Mouse (Mus musculus) neural tube, embryonic 11.5 days (tissue): Measurements from ENCODE around the gene Lnx1. TPM values are rescaled to one million over a fixed set of nuclear protein-coding genes. Genes with fewer than 3 reads are reported as not detected.

Experiments used
- ATAC-seq: fragments of 200-750 bp; cut with Nextera tagmentation; 2 replicates; pipeline ENCODE4 v1.8.0; 2017; ENCODE audit warnings: moderate number of reproducible peaks, mild to moderate bottlenecking, moderate TSS enrichment, moderate library complexity; ENCODE audit not compliant: insufficient read depth, low FRiP score, low TSS enrichment
- DNase-seq: peaks from one replicate; pipeline ENCODE4 v3.0.0-alpha.2; 2015; ENCODE audit warnings: low spot score
- H3K27ac ChIP-seq: fragments of 300-500 bp; sonication (generic); 2 replicates; pipeline ENCODE4 v1.5.1; 2014; ENCODE audit warnings: low read depth, mild to moderate bottlenecking, low read length
- H3K27me3 ChIP-seq: fragments of 300-500 bp; sonication (generic); 2 replicates; pipeline ENCODE4 v1.6.1; 2014; ENCODE audit warnings: mild to moderate bottlenecking, low read length, mixed read lengths; ENCODE audit not compliant: control insufficient read depth, insufficient read depth
- H3K36me3 ChIP-seq: fragments of 300-500 bp; sonication (generic); 2 replicates; pipeline ENCODE4 v1.6.1; 2014; ENCODE audit warnings: mild to moderate bottlenecking, low read length, moderate library complexity, mixed read lengths; ENCODE audit not compliant: control insufficient read depth, insufficient read depth
- H3K4me1 ChIP-seq: fragments of 300-500 bp; sonication (generic); 2 replicates; pipeline ENCODE4 v1.6.1; 2014; ENCODE audit warnings: low read length, mixed read lengths; ENCODE audit not compliant: control insufficient read depth, insufficient read depth
- H3K4me2 ChIP-seq: fragments of 300-500 bp; sonication (generic); 2 replicates; pipeline ENCODE4 v1.6.1; 2014; ENCODE audit warnings: low read depth, mild to moderate bottlenecking, moderate library complexity
- H3K4me3 ChIP-seq: fragments of 300-500 bp; sonication (generic); 2 replicates; pipeline ENCODE4 v1.5.1; 2014; ENCODE audit warnings: low read depth, low read length
- H3K9ac ChIP-seq: fragments of 300-500 bp; sonication (generic); 2 replicates; pipeline ENCODE4 v1.6.1; 2014; ENCODE audit warnings: mild to moderate bottlenecking, low read length
- H3K9me3 ChIP-seq: fragments of 300-500 bp; sonication (generic); 2 replicates; pipeline ENCODE4 v1.6.1; 2016; ENCODE audit warnings: low read length; ENCODE audit not compliant: control insufficient read depth
- WGBS: fragments of 180-500 bp; shearing (Covaris S2); extraction: QIAGEN DNeasy Blood & Tissue Kit; methylation state at CpG from one replicate; pipeline ENCODE4 v1.1.7; 2014; 5-methylcytosine and 5-hydroxymethylcytosine counted together
- polyA plus RNA-seq: library from polyadenylated mRNA; unstranded; fragments of >200 nt; fragmentation: Nextera tagmentation; extraction: Ambion mirVana; gene quantifications from 2 replicates; pipeline ENCODE4 v1.2.1, GENCODE M21; 2014

The Lnx1 gene
- polyA plus RNA-seq, 1 experiment from 2014 or later = 0.13 TPM

DNA sequence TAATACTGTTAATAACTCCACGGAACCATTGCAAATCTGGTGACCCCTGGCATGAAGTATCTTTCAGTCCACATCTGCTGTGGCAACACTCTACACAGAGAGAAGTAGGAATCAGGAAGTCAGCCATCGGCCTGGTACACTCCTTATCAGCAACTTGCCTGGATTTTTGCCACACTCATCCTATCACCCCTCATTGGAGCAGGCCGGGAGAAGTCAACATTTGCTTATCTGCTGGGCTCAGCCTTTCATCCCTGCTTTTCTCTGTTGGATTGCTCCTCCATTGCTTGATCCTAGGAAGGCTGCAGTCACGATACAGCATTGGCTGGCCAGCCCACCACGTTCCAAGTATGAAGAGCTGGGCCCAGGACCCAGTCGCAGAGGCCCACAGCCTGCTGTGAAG is 26.9 kb upstream of the Lnx1 start:
- ATAC-seq (no peak), DNase-seq (no peak)
- H3K27ac ChIP-seq = no peak overlapping the region
- 69% methylated on average over 6 of the region's 6 CpGs for WGBS
- no peaks in the 10 kb centered on the region for H3K9me3 ChIP-seq
- H3K4me3 ChIP-seq = no peak overlapping the region
- no peak overlapping the region for H3K9ac ChIP-seq
- no peaks in the 10 kb centered on the region for H3K4me1 ChIP-seq
- H3K27me3 ChIP-seq = no peaks in the 10 kb centered on the region
- H3K4me2 ChIP-seq = no peak overlapping the region
- H3K36me3 ChIP-seq = no peaks in the 10 kb centered on the region

DNA sequence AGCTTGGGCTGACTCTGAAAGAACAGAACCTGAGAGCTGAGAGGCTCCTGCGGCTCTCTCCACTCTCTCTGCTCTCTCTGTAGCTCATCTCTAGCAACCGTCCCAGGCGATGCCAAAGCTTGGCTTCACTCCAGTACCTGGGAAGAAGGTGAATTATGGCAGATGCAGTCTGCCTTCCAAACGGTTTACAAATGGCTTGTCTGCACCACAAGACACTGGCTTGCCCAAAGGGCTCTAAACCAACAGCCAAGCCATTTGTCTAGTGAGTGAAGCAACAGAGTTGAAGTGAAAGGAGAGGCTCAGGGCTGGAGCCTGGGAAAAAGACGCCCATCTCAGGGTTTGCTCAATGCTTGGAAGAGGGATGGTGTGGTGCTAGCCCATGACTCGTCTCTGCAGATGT is 25.5 kb upstream of the Lnx1 start:
- no peak for ATAC-seq
- H3K9ac ChIP-seq = no peak overlapping the region

DNA sequence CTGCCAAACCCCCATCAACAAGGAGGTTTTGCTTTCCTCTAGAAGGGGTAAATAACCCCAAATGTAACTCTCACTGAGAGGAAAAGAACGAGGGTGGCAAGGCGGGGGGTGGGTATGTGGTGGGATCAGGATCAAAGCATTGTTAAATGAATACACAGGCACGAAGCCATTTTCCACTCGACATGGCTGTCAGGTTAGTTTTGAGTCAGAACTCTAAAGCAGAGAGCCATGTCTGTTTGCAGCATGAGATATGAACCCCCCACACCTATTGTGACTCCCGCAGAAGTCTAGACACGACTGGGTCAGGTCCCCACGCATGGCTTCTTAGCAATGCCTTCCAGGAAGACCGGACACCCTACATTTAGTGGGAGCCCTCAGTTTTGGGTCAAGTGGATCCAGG is 24.6 kb upstream of the Lnx1 start:
- no peak for ATAC-seq

More for the DNA sequence above, 25.5 kb upstream of the Lnx1 start:
- WGBS = 61% methylated on average over 6 of the region's 6 CpGs
- H3K4me1 ChIP-seq = no peaks in the 10 kb centered on the region
- no peak overlapping the region for H3K4me3 ChIP-seq
- H3K4me2 ChIP-seq = no peak overlapping the region
- H3K27me3 ChIP-seq = no peaks in the 10 kb centered on the region
- no peak for DNase-seq
- H3K36me3 ChIP-seq = no peaks in the 10 kb centered on the region
- no peaks in the 10 kb centered on the region for H3K9me3 ChIP-seq
- H3K27ac ChIP-seq = no peak overlapping the region

DNA sequence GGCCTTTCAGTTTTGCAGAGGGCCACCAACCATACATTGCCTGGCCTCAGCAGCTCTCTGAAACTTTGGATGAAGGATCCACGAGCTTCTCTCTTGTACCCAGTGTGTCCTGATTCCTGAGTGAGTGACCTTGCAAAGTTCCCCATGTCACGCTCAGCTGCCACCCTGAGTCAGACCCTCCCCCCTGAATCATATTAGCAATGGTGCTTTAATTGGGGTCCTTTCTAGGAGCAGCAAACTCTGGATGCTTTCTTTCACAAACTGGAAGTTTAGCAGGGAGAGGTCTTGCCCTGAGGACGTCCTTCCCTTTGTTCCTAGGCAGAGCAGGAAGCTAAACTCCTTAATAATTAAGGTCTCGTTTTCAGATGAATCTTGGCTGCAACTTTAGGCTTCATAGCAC is 22.8 kb upstream of the Lnx1 start:
- Histone ChIP-seq H3K4me3 (no peak overlapping the region), H3K9ac (no peak overlapping the region), H3K4me2 (no peak overlapping the region), H3K36me3 (no peaks in the 10 kb centered on the region), H3K27me3 (no peaks in the 10 kb centered on the region), H3K4me1 (no peaks in the 10 kb centered on the region), H3K27ac (no peak overlapping the region), H3K9me3 (no peaks in the 10 kb centered on the region)
- ATAC-seq (no peak), DNase-seq (no peak)
- WGBS = 77% methylated on average over 4 of the region's 4 CpGs

More for the DNA sequence above, 24.6 kb upstream of the Lnx1 start:
- no peaks in the 10 kb centered on the region for H3K36me3 ChIP-seq
- DNase-seq = no peak
- no peaks in the 10 kb centered on the region for H3K4me1 ChIP-seq
- H3K27me3 ChIP-seq = no peaks in the 10 kb centered on the region
- H3K9me3 ChIP-seq = no peaks in the 10 kb centered on the region
- 78% methylated on average over 8 of the region's 8 CpGs for WGBS
- H3K4me2 ChIP-seq = no peak overlapping the region
- H3K9ac ChIP-seq = no peak overlapping the region
- no peak overlapping the region for H3K27ac ChIP-seq
- no peak overlapping the region for H3K4me3 ChIP-seq

DNA sequence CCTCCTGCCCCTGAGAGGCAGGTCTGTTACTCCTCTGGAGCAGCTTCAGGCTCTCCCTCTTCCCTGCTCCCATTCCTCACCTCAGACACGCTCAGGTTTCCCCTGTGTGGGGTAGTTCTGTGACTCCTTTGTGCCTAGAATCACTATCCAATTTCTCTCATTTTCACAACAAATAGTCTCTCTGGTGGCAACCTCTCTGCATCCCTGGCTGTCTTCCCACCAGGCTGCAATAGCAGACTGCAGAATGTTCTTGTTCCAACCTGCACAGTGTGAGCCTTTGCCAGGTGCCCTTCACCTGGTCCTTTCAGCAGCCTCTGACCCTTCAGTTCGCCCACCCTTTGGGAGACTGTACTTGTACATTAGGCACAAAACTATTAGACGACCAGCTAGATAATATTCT is 19.1 kb upstream of the Lnx1 start:
- DNase-seq (no peak), ATAC-seq (no peak)
- H3K27ac ChIP-seq = no peak overlapping the region
- H3K9me3 ChIP-seq = no peaks in the 10 kb centered on the region
- H3K9ac ChIP-seq = no peak overlapping the region
- H3K4me2 ChIP-seq = no peak overlapping the region
- H3K36me3 ChIP-seq = no peaks in the 10 kb centered on the region
- H3K27me3 ChIP-seq = no peaks in the 10 kb centered on the region
- H3K4me3 ChIP-seq = no peak overlapping the region
- no peaks in the 10 kb centered on the region for H3K4me1 ChIP-seq
- WGBS = 77% methylated on average over 3 of the region's 3 CpGs

DNA sequence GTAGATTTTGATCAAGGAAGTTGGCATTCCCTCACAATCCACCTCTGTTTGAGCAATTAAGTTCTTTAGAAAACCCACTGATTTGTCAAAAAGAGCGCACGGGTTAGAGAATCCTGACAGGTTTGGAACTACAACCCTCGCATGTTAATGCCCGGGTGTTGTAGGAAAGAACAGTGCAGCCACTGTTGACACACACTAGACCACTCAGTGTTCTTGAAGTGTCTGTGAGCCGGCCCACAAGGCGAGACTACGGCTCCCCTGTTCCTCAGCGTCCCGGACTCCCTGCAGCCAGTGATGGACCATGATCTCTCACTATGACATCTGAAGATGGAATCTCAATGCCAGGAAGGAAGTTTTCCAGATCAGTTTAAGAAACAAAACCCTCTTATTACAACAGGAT is 17.9 kb upstream of the Lnx1 start:
- Histone ChIP-seq H3K27ac (no peak overlapping the region), H3K4me1 (no peaks in the 10 kb centered on the region), H3K9ac (no peak overlapping the region), H3K9me3 (no peaks in the 10 kb centered on the region), H3K4me2 (no peak overlapping the region), H3K27me3 (no peaks in the 10 kb centered on the region), H3K4me3 (no peak overlapping the region), H3K36me3 (no peaks in the 10 kb centered on the region)
- ATAC-seq (no peak), DNase-seq (no peak)
- WGBS = 66% methylated on average over 9 of the region's 9 CpGs

DNA sequence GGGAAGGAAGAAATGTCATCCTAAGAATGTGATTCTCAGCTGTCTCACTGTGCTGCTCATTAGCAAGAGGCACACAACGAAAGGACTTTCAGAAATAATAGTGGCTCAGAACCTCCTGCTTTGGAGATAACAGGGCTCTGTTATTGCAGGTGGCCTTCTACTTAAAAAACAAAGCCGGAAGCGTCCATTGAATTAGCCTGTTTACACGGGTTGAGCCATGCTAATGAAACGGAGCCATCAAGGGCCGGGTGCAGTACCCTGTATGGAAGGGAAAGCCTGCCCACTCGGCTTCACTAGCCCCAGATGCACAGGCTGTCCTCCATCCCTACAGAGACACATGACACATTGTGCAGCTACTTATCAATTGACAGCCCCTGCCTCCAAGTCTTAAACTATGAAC is 13.5 kb upstream of the Lnx1 start:
- ATAC-seq = no peak
- no peak overlapping the region for H3K4me3 ChIP-seq
- no peaks in the 10 kb centered on the region for H3K4me1 ChIP-seq
- no peak overlapping the region for H3K9ac ChIP-seq
- H3K27ac ChIP-seq = no peak overlapping the region
- no peak overlapping the region for H3K4me2 ChIP-seq
- 6% methylated on average over 7 of the region's 7 CpGs for WGBS
- no peaks in the 10 kb centered on the region for H3K27me3 ChIP-seq
- H3K9me3 ChIP-seq = no peaks in the 10 kb centered on the region
- DNase-seq = no peak
- no peaks in the 10 kb centered on the region for H3K36me3 ChIP-seq

DNA sequence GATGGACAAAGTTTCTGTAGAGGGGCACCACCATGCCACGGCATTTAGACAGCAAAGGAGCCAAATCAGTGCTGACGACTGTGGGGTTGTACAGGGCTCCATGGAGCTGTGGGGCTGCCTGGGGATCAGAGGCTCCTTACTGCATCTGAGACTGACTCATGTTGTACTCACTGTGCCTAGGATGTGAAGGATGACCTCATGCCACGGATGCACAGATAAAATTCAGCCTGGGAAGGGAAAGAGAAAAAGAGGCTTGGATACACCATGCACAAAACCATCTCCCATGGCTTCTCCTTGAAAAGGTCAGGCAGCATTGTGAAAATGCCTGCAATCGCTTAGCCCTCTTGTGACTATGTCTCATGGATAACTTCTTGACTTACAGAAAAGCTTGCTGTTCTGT is 10.1 kb upstream of the Lnx1 start:
- Histone ChIP-seq H3K4me3 (no peak overlapping the region), H3K36me3 (no peaks in the 10 kb centered on the region), H3K27ac (no peak overlapping the region), H3K4me1 (no peaks in the 10 kb centered on the region), H3K9ac (no peak overlapping the region), H3K9me3 (no peaks in the 10 kb centered on the region), H3K27me3 (no peaks in the 10 kb centered on the region), H3K4me2 (no peak overlapping the region)
- no peak for ATAC-seq
- DNase-seq = no peak
- 87% methylated on average over 4 of the region's 4 CpGs for WGBS

DNA sequence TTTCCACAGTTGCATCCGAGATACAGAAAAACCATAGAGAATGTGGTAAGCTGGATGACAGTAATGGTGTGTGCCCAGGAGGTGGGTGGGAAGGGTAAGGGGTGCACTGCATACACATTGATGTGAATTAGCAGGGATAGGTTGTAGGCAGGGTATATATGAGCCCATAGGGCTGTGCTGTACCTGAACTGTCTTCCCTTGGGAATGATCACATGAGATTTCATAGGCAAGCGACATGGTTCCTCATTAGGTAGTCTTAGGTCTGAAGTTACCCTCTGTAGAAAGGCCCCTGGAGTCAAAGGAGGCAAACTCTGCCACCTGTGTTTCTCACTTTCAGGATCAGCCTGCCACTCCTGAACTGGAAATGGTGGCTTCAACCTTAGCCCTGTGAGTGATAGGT is 9.3 kb upstream of the Lnx1 start:
- Histone ChIP-seq H3K9ac (no peak overlapping the region), H3K4me1 (no peaks in the 10 kb centered on the region), H3K4me3 (no peak overlapping the region), H3K9me3 (no peaks in the 10 kb centered on the region), H3K27me3 (no peaks in the 10 kb centered on the region), H3K4me2 (no peak overlapping the region), H3K36me3 (no peaks in the 10 kb centered on the region), H3K27ac (no peak overlapping the region)
- DNase-seq (no peak), ATAC-seq (no peak)
- 95% methylated on average over 2 of the region's 2 CpGs for WGBS
